Mouse (Mus musculus) ovary, postnatal 36 days (tissue): ENCODE measurements around the gene Epx.

ENCODE experiments used
- DNase-seq: peaks from one replicate; pipeline ENCODE4 v3.0.0; 2022; ENCODE audit warnings: low spot score, mixed read lengths

The Epx gene

DNA sequence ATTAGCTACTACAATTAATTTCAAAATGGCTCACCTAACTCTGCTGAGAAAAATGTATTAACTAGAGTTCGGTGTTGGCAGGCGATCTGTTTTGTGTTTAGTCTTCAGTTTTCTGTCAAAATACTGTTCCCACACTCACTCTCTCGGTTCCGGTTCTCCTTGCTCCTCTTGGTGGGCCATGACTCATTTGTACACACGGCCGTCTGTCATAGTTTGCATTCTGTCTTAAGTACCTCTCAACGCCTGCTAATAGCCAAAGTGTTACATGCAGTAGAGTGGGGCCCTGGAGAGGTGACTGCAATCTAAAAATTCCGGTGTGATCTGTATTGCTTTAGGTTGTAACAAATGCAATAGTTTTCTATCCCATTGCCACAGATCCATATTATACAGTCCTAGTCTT, 34.7 kb downstream of the Epx start:
- no peak for DNase-seq

DNA sequence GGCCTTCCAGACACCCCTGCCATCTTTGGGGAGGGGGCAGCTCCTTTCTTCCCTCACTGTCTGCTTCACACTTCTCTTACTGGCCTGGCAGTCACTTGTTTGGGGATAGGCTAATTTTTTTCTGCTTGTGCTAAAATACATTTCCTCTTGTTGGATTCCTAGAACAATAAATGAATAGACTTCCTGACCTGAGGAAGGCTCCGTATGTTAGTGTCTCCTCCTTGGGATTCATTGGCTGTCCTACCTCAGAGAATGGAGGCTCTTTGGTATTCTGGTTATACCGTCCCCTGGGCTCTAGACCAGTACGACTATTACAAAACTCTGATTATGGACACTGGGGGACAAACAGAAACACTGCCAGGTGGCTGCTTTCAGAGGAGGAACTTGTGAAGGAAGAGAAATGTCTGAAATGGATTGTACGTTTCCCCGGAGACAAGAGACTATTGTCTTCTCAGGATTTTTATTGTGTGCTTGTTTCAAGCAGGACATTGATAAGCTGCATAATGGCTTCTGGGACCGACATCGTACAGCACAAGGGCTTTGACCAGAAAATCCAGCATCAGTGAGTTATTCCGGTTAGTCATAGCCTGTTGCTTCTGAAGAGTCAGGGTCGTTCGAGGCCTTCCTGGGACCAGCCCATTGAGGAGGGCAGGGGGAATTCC, 47.0 kb downstream of the Epx start, which contains the start of gene Lpo:
Gene Lpo (minus strand): TSS at position 51 of the 662 bp plus-strand sequence.
- no peak for DNase-seq

DNA sequence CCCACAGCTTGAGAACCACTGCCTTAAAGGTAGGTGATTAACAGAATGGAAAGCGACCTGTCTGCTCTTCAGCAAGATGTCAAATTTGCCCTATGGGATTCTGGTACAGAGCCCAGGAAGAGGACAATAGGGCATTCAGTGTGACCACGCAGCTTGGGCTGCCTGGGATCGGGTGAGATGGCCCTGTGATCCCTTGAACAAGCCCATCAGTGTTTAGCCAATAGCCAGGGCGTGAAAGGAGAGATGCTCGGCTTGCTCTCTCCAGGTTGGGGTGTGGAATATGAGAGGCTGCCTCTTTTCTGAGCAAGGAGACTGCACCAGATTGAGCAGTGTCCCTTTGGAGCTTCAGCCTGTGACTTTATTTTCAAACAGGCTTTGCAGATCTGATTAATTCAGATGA, 53.8 kb downstream of the Epx start:
- DNase-seq, result no peak

DNA sequence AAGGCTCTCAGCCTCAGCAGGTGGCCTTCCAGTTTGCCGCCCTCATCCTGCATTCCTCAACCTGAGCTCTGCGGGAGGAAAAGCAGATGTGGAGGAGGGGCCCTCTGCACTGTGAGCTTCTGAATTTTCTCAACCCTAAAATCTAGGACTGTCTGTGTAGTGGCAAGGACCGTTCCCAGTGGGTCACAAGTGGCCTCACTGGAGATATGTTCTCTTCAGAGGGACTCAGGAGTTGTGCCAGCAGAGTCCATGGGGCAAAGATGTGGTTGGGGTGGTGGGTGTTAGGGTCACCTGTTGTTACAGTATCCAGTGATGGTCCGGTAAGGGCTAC, 57.9 kb downstream of the Epx start:
- DNase-seq, result no peak

DNA sequence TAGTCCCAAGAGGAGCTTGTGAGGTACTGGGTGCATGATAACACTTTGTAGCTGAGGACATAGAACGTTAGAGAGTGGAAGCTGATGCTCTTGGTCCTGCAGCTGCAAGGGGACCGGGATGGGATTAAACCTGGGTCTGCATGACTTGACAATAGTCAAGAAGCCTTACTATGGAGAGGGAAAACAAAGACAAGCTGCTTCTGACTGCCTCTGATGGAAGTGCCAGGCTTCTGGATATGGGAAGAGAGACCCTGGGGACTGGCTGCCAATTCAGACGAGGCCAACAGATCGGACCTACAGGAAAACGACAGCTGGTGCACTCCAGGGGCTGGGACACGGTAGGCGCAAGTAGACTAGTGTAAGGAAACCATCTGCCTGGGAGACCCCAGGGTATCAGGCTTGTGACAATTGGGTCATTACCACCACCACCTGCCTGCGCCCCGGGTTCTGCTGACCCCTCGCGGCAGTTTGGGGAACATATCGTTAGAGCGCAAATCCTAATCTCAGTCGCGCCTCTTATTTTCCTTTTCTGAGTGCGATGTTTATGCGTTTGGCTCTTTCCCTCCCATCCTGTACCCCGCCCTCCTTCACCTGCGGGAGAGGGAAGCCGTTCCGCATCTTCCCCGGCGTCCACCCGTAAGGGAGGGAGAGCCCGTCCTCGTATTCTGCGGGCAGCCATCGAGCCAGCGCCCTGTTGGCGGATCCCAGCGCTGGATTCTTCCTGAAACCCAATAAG, 58.5 kb downstream of the Epx start:
- peak; percentile 31 for DNase-seq

DNA sequence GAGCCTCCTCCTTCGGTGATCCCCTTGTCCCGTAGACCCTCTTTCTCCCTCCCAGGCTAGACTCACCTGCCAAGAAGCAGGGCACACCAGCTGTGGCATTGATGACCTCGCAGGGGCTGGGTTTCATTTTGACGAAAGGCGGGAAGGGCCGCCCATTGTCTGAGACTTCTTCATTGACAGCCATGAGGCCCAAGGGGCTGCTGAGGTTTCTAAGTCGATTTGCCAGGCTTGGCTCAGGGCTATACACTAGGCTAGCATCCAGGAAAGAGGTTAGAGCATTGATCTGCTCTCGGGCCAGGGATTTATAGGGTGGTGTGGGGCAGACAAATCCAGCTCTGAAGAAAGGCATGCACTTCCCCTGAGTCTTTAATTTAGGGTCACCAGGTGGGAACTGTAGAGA, 60.5 kb downstream of the Epx start:
- DNase-seq, result no peak
